Mouse (Mus musculus): ENCODE measurements around the gene Dlx6.
A peak's percentile ranks its signal among the peaks of the same experiment; 100 is the strongest.

Dlx6 gene

GRCm38 (mm10) chr6:6877346-6877910, 14.3 kb downstream of the Dlx6 start:
- no peak for ATAC-seq (ENCODE audit: low TSS enrichment)

- ATAC-seq (ENCODE audit: low TSS enrichment) = no peak
Measured at GRCm38 (mm10) chr6:6877981-6878840, 15.1 kb downstream of the Dlx6 start.

- no peak for ATAC-seq (ENCODE audit: low TSS enrichment)
Measured at GRCm38 (mm10) chr6:6878841-6879291, 15.7 kb downstream of the Dlx6 start.

- no peak for ATAC-seq (ENCODE audit: low TSS enrichment)
Measured at GRCm38 (mm10) chr6:6879371-6880325, 16.5 kb downstream of the Dlx6 start.

- no peak for ATAC-seq (ENCODE audit: low TSS enrichment)
Measured at GRCm38 (mm10) chr6:6880361-6881114, 17.4 kb downstream of the Dlx6 start.

GRCm38 (mm10) chr6:6881115-6881637, 18.0 kb downstream of the Dlx6 start:
- ATAC-seq (ENCODE audit: low TSS enrichment) = no peak

DNA sequence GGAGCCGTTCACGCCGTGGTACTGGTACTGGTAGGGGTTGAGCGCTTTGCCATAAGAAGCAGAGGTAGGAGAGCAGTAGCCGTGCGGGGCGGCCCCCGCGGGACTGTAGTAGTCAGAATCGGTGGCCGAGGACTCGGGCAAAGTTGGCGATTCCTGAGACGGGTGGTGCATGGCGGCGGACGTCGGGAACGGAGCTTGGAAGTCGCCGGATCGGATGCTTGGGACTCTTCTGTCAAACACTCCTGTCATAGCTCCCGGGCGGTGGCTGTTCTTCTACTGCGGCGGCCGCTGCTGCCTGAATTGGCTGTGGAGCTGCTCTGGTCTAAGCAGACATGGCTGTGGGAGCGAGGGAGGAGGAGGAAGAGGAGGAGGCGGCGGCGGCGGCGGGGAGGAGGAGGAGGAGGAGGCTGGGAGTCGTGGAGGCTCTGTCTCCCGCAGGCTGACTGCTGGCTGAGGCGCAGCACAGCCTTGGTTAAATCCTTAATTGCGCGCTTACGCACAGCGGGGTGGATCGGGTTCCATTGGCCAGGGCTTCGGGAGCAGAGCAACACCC, 18.6 kb downstream of the Dlx6 start, which contains the start of gene Dlx5:
Dlx5 (minus strand) TSS at position 448 of the 553 bp plus-strand sequence.
- ATAC-seq (ENCODE audit: low TSS enrichment) = peak; percentile 60

- no peak for ATAC-seq (ENCODE audit: low TSS enrichment)
Measured at GRCm38 (mm10) chr6:6882266-6882797, 19.2 kb downstream of the Dlx6 start.

GRCm38 (mm10) chr6:6884897-6885296, 21.8 kb downstream of the Dlx6 start:
- ATAC-seq (ENCODE audit: low TSS enrichment) = peak; percentile 74

- ATAC-seq (ENCODE audit: low TSS enrichment) = no peak
Measured at GRCm38 (mm10) chr6:6886225-6886624, 23.1 kb downstream of the Dlx6 start.

GRCm38 (mm10) chr6:6890047-6890446, 26.9 kb downstream of the Dlx6 start:
- ATAC-seq (ENCODE audit: low TSS enrichment) = no peak

DNA sequence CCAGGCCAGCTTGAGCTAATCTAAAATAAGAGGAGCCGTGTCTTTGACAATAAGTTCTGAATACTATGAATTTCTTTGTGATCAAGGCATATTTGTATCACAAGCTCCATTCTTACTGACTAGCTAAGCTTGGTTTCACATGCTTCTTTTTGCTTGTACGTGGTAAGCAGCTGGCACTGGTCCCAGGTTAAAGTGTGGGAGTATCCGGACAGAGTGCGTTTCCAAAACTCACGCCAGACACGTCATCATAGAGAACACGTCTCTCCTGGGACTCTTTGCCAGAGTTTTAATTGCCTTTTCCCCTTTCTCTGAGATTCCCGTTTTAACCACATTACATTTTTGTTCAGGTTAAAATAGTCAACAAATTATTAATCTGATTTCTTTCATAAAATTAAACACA, 46.5 kb downstream of the Dlx6 start:
- no peak for ATAC-seq (ENCODE audit: low TSS enrichment)

- ATAC-seq (ENCODE audit: low TSS enrichment) = no peak
Measured at GRCm38 (mm10) chr6:6914304-6914703, 51.2 kb downstream of the Dlx6 start.

DNA sequence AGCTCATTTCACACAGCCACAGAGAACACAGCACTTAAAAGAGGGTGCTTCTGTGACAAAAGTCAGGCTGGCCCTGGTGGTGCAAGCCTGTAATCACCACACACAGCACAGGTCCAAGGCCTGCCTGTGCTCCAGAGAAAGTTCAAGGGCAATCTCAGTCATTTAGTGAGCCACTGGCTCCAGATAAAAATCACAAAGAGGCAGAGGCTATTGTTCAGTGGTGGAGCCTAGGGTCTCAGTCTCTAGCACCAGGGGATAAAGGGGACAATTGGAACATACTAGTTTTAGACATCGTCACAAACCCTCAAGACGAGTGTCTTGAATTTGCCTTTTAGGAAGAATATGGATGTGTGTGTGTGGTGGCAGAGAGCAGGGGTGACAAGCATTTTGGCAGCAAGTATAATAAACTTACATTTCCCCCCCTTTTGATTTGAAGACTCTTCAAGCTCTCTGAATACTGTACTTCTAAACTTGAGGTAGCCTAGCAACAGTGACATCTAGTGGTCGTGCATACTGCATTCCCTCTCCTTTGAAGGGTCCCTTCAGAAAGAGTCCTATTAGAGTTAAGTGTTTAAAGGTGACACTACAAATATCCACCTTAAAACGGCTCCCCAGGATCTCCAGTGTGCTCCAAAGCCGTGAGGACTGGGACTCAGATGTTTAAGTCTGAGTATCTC, 51.9 kb downstream of the Dlx6 start:
- ATAC-seq (ENCODE audit: low TSS enrichment) = peak; percentile 96

DNA sequence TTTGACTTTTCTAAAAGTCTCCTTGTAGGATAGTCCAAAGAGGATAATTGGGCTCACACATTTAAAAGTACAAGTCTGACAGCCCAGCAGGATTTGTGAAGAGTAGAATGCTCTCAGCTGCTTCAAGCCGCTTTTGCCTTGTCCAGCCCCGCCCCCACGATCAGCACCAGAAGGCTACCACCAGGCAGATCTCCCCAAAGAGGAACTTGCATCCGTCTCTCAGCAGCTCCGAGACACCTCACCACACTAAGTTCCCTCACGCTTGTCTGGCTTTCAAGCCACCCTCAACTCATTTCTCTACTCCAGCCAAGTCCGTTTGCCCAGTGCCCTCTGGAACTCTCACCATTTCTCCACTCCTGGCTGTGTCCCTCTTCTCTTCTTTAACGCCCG, 52.4 kb downstream of the Dlx6 start:
- ATAC-seq (ENCODE audit: low TSS enrichment) = no peak

- no peak for ATAC-seq (ENCODE audit: low TSS enrichment)
Measured at GRCm38 (mm10) chr6:6917334-6917733, 54.2 kb downstream of the Dlx6 start.

Data from frontal cortex, adult (tissue).